Mouse (Mus musculus) spleen, adult 2 months (tissue): ENCODE data around the gene Sectm1a.

Experiments used
- CTCF ChIP-seq: fragments of 200-500 bp; IDR thresholded peaks from 2 replicates; pipeline ENCODE4 v1.5.1; 2011; ENCODE audit warnings: mild to moderate bottlenecking, inconsistent platforms; ENCODE audit not compliant: insufficient read depth, insufficient read length, insufficient replicate concordance; ENCODE audit errors: extremely low read depth
- POLR2A ChIP-seq: fragments of 200-500 bp; IDR thresholded peaks from 2 replicates; pipeline ENCODE4 v1.6.1; 2011; ENCODE audit warnings: low read depth, low read length, inconsistent platforms

DNA sequence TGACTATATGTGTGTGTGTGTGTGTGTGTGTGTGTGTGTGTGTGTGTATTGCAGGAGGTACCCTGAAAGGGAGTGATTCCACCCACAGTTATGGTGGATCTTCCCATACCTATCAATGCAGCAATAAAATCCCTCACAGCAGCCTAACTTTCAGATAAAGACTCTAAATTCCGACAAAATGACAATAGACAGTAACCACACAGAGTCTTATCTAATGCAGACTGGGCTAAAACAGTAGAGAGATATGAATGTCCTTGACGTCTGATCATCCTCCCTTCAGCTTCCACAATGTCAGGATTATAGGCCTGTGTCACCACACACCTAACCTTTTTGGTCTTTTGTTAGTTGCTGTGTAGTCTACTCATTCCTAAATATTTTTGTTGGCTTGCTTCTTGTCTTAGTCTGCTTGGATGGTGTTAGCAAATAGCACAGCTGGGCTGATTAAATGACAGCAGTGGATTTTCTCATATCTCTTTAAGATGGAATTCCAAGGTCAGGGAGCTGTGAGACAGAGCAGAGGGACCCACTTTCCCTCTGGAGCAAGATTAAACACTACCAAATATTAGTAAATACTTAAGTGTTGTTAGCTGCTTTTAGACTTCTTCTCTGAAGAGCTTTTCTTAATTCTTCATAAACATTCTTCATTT, 41.1 kb upstream of the Sectm1a start:
- TF ChIP-seq CTCF (no peak), POLR2A (no peak)
